Mouse (Mus musculus) CD4-positive, CD25-positive, alpha-beta regulatory T cell (primary cell): ENCODE results near the gene 1700018B08Rik. TPM values are rescaled to one million over a fixed set of nuclear protein-coding genes. Genes with fewer than 3 reads are reported as not detected.

Experiments used
- polyA plus RNA-seq: library from polyadenylated mRNA; unstranded; fragments of 100-300 nt; shearing (Covaris generic); gene quantifications from one replicate; pipeline ENCODE4 v1.2.1, GENCODE M21; 2017

Gene 1700018B08Rik
- polyA plus RNA-seq, result not detected

GRCm38 (mm10) chr8:121544276-121544785, at the start of gene 1700018B08Rik:
Gene 1700018B08Rik (minus strand): TSS chr8:121544320.

GRCm38 (mm10) chr8:121590203-121591177, 46.4 kb upstream of the 1700018B08Rik start, which contains the start of gene Map1lc3b:
Gene Map1lc3b (plus strand): TSS chr8:121590361.

GRCm38 (mm10) chr8:121578676-121579451, 34.7 kb upstream of the 1700018B08Rik start, which contains the start of gene Fbxo31:
Gene Fbxo31 (minus strand): TSS chr8:121578806.

Other genes starting within 250 kb of the 1700018B08Rik start
- 40.4 TPM for gene Fbxo31, start 34.5 kb upstream of the 1700018B08Rik start, polyA plus RNA-seq
- 289 TPM for gene Map1lc3b, start 46.0 kb upstream of the 1700018B08Rik start, polyA plus RNA-seq
- 0.07 TPM for gene Zcchc14, start 108.6 kb upstream of the 1700018B08Rik start, polyA plus RNA-seq
- 0.06 TPM for gene Jph3, start 185.3 kb upstream of the 1700018B08Rik start, polyA plus RNA-seq